Mouse (Mus musculus): ENCODE data around the gene Sap18b.

- TF ChIP-seq CTCF (IDR thresholded peaks at IDR 0.05; ENCODE audit: low read depth, low read length): no peak
- TF ChIP-seq POLR2A (IDR thresholded peaks at IDR 0.05; ENCODE audit: extremely low read depth, insufficient read depth, low read length): no peak
These were observed 25.3 kb upstream of the Sap18b start for GRCm38 (mm10) chr8:95799891-95800290.

Measured in liver, adult 2 months (tissue).